Mouse (Mus musculus) embryonic fibroblast, embryonic 13.5 days (primary cell): ENCODE measurements around the gene Mab21l3. TPM values are rescaled to one million over a fixed set of nuclear protein-coding genes. Genes with fewer than 3 reads are reported as not detected.
A peak's percentile ranks its signal among the peaks of the same experiment; 100 is the strongest.

Source experiments
- H3K27ac ChIP-seq: 2 replicates; pipeline ENCODE4 v1.5.1; 2012; ENCODE audit warnings: low read length, control low read depth, inconsistent platforms; ENCODE audit not compliant: insufficient read depth
- H3K4me1 ChIP-seq: 2 replicates; pipeline ENCODE4 v1.6.1; 2011; ENCODE audit warnings: low read length; ENCODE audit not compliant: control insufficient read depth, insufficient read depth
- H3K4me3 ChIP-seq: 2 replicates; pipeline ENCODE4 v1.5.1; 2011; ENCODE audit warnings: mild to moderate bottlenecking, control low read depth, low read length; ENCODE audit not compliant: insufficient read depth
- CTCF ChIP-seq: IDR thresholded peaks from 2 replicates; pipeline ENCODE4 v1.5.1; 2011; ENCODE audit warnings: mild to moderate bottlenecking, control low read depth, low read length, moderate library complexity, borderline replicate concordance; ENCODE audit not compliant: insufficient read depth
- POLR2A ChIP-seq: IDR thresholded peaks from 2 replicates; pipeline ENCODE4 v1.6.1; 2011; ENCODE audit warnings: low read depth, mild to moderate bottlenecking, control low read depth, low read length, moderate library complexity
- polyA plus RNA-seq: library from polyadenylated mRNA; stranded (reverse); fragments of >200 nt; gene quantifications from 2 replicates; pipeline ENCODE4 v1.2.4, GENCODE M21; 2011; ENCODE audit warnings: low read depth; ENCODE audit not compliant: missing spikeins, insufficient read length

Mab21l3 gene
- 2.1 and 2.5 TPM in 2 replicates for polyA plus RNA-seq

- Histone ChIP-seq H3K4me3 (no peak within 1 kb of the TSS), H3K4me1 (no peaks in the 10 kb centered on the region), H3K27ac (no peak within 1 kb of the TSS)
- no peak for TF ChIP-seq POLR2A
- TF ChIP-seq CTCF = no peak
Observed at GRCm38 (mm10) chr3:101848816-101849215, at the start of gene Mab21l3. TSS of gene Mab21l3 (minus strand) at chr3:101848959.

GRCm38 (mm10) chr3:101897377-101897974, 48.7 kb upstream of the Mab21l3 start:
- H3K4me1 ChIP-seq = no peaks in the 10 kb centered on the region
- no peak overlapping the region for H3K4me3 ChIP-seq
- no peak overlapping the region for H3K27ac ChIP-seq
- TF ChIP-seq CTCF = no peak

- Histone ChIP-seq H3K4me1 (no peaks in the 10 kb centered on the region), H3K27ac (no peak overlapping the region), H3K4me3 (no peak overlapping the region)
- no peak for TF ChIP-seq POLR2A
- peak; percentile 89; the same call in 1 of the 2 replicates for TF ChIP-seq CTCF
Observed at GRCm38 (mm10) chr3:101896893-101897292, 48.1 kb upstream of the Mab21l3 start.

- Histone ChIP-seq H3K4me1 (no peaks in the 10 kb centered on the region), H3K27ac (no peak overlapping the region), H3K4me3 (no peak overlapping the region)
- TF ChIP-seq CTCF (no peak), POLR2A (no peak)
Observed at GRCm38 (mm10) chr3:101895376-101895910, 46.7 kb upstream of the Mab21l3 start.

GRCm38 (mm10) chr3:101885591-101885990, 36.8 kb upstream of the Mab21l3 start:
- H3K27ac ChIP-seq = no peak overlapping the region; the same call in 1 of the 2 replicates
- TF ChIP-seq POLR2A (no peak), CTCF (no peak)
- no peaks in the 10 kb centered on the region for H3K4me1 ChIP-seq
- H3K4me3 ChIP-seq = no peak overlapping the region

GRCm38 (mm10) chr3:101885041-101885440, 36.3 kb upstream of the Mab21l3 start:
- H3K27ac ChIP-seq = no peak overlapping the region
- TF ChIP-seq POLR2A (no peak), CTCF (no peak)
- no peaks in the 10 kb centered on the region for H3K4me1 ChIP-seq
- H3K4me3 ChIP-seq = no peak overlapping the region

GRCm38 (mm10) chr3:101883902-101884301, 35.1 kb upstream of the Mab21l3 start:
- no peaks in the 10 kb centered on the region for H3K4me1 ChIP-seq
- H3K27ac ChIP-seq = no peak overlapping the region
- no peak overlapping the region for H3K4me3 ChIP-seq
- no peak for TF ChIP-seq CTCF
- no peak for TF ChIP-seq POLR2A

- TF ChIP-seq CTCF (no peak), POLR2A (no peak)
- H3K4me1 ChIP-seq = no peaks in the 10 kb centered on the region
- no peak overlapping the region for H3K27ac ChIP-seq
- H3K4me3 ChIP-seq = no peak overlapping the region
Observed at GRCm38 (mm10) chr3:101881721-101882120, 33.0 kb upstream of the Mab21l3 start.

- TF ChIP-seq CTCF (no peak), POLR2A (no peak)
Observed at GRCm38 (mm10) chr3:101880818-101881217, 32.1 kb upstream of the Mab21l3 start.

GRCm38 (mm10) chr3:101878136-101878535, 29.4 kb upstream of the Mab21l3 start:
- no peak for TF ChIP-seq CTCF
- no peak for TF ChIP-seq POLR2A
- no peak overlapping the region for H3K4me3 ChIP-seq
- H3K4me1 ChIP-seq = no peaks in the 10 kb centered on the region
- no peak overlapping the region for H3K27ac ChIP-seq

More at GRCm38 (mm10) chr3:101880818-101881217, 32.1 kb upstream of the Mab21l3 start:
- H3K27ac ChIP-seq = no peak overlapping the region
- H3K4me3 ChIP-seq = no peak overlapping the region
- no peaks in the 10 kb centered on the region for H3K4me1 ChIP-seq
